ENCODE assay signal across 10 mouse cellular contexts in the genomic region with DNA sequence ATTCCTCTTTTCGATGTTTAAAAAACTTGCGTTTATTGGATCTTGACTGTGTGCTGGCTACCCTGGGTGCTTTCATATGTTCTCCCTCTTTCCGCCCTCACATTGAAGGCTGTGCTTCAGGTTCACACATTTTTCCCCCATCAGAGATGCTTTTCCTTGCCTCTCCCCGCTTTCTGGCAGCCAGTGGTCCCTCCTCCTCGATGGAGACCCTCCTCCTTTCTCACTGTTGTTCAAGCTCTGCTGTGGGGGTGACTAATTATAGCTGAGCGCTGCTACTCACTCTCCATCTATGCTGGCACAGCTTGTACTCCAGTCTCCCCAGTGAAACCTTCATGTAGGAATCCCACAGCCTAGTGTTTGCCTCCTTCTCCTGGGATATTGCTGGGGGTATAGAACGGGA. TPM values are rescaled to one million over a fixed set of nuclear protein-coding genes. Genes with fewer than 3 reads are reported as not detected.
DNase-seq lines count a peak whose midpoint lies in the region; ATAC-seq lines count a peak whose summit lies in the region.
"Had no signal": no experiment of that assay in that cellular context is flagged by ENCODE, and none has a peak within 500 bp of the region (broad histone marks: within the 10 kb centered on the region; RNA-seq: fewer than 3 reads in every experiment).

No protein-coding gene starts in this region.

- peak overlapping the region; percentile 99 for H3K4me2 ChIP-seq in heart, embryonic 13.5 days
- peak overlapping the region; percentile 98 for H3K4me2 ChIP-seq in intestine, embryonic 15.5 days (replicated peaks)
- H3K4me2 ChIP-seq in stomach, embryonic 15.5 days = peak overlapping the region; percentile 96; the same call in 1 of the 2 replicates

- DNase-seq in heart, postnatal 36 days = no peak
- DNase-seq in right cerebral cortex, adult 2 months (ENCODE audit: low spot score in 2 of 2) = peak; percentile 20 to 29
- no peak for DNase-seq in right cerebral cortex, postnatal 4 days
- no peak for DNase-seq in layer of hippocampus, adult 11-12 months (ENCODE audit: low spot score)
- DNase-seq in Muller cell, postnatal 12 days (ENCODE audit: inconsistent ontology term) = no peak
- DNase-seq: liver, postnatal 0 days had no signal

- 24% methylated on average over 7 of the region's 7 CpGs for WGBS in heart, embryonic 13.5 days
- 47% methylated on average over 7 of the region's 7 CpGs for WGBS in intestine, embryonic 15.5 days
- 47% methylated on average over 7 of the region's 7 CpGs for WGBS in stomach, embryonic 15.5 days

- H3K27me3 ChIP-seq in heart, embryonic 13.5 days (replicated peaks) = peaks cover 23% of the 10 kb centered on the region
- H3K27me3 ChIP-seq in intestine, embryonic 15.5 days (replicated peaks) = peaks cover 10% of the 10 kb centered on the region; the same call in 1 of the 2 replicates
- 0 out of 2 replicates have a peak, but pooled peaks cover 5% of the 10 kb centered on the region for H3K27me3 ChIP-seq in stomach, embryonic 15.5 days (replicated peaks)

- peak overlapping the region; percentile 81 for H3K4me3 ChIP-seq in heart, embryonic 13.5 days
- H3K4me3 ChIP-seq in intestine, embryonic 15.5 days (replicated peaks) = no peak overlapping the region
- H3K4me3 ChIP-seq in stomach, embryonic 15.5 days (replicated peaks) = 0 out of 2 replicates have a peak overlapping the region, but pooled peaks have one; percentile 77

- H3K9ac ChIP-seq in heart, embryonic 13.5 days = peak overlapping the region; percentile 85; the same call in 1 of the 2 replicates
- H3K9ac ChIP-seq in intestine, embryonic 15.5 days = no peak overlapping the region
- no peak overlapping the region for H3K9ac ChIP-seq in stomach, embryonic 15.5 days
- H3K9ac ChIP-seq: liver, postnatal 0 days had no signal

- intact Hi-C loops in heart, postnatal 36 days (cut with DNase I) = no loop called here

- no peak overlapping the region for H3K27ac ChIP-seq in heart, embryonic 13.5 days (replicated peaks)
- no peak overlapping the region for H3K27ac ChIP-seq in intestine, embryonic 15.5 days
- H3K27ac ChIP-seq in stomach, embryonic 15.5 days = no peak overlapping the region

- no peaks in the 10 kb centered on the region for H3K9me3 ChIP-seq in heart, embryonic 13.5 days
- no peaks in the 10 kb centered on the region for H3K9me3 ChIP-seq in intestine, embryonic 15.5 days
- H3K9me3 ChIP-seq in stomach, embryonic 15.5 days = no peaks in the 10 kb centered on the region

- no peaks in the 10 kb centered on the region for H3K36me3 ChIP-seq in heart, embryonic 13.5 days
- no peaks in the 10 kb centered on the region for H3K36me3 ChIP-seq in intestine, embryonic 15.5 days
- no peaks in the 10 kb centered on the region for H3K36me3 ChIP-seq in stomach, embryonic 15.5 days

- H3K4me1 ChIP-seq in heart, embryonic 13.5 days = peaks cover 48% of the 10 kb centered on the region
- H3K4me1 ChIP-seq in intestine, embryonic 15.5 days (replicated peaks) = peaks cover 33% of the 10 kb centered on the region
- peaks cover 21% of the 10 kb centered on the region for H3K4me1 ChIP-seq in stomach, embryonic 15.5 days

- no peak for ATAC-seq in heart, embryonic 13.5 days (ENCODE audit: extremely low read depth, insufficient number of reproducible peaks, low FRiP score, low TSS enrichment)
- no peak for ATAC-seq in intestine, embryonic 15.5 days
- no peak for ATAC-seq in stomach, embryonic 15.5 days (ENCODE audit: insufficient read depth, low FRiP score, low read depth)
- ATAC-seq: liver, postnatal 0 days had no signal

RNA-seq across cellular contexts. Expression of gene Slc9a5, which starts 1.5 kb away (rescaled TPM):
- polyA plus RNA-seq in heart, embryonic 13.5 days (2015; fragmentation: Nextera tagmentation; extraction: Ambion mirVana) = 1.3 and 1.4 TPM in 2 replicates
- under 1 TPM; 0.44 to 0.62 TPM for total RNA-seq in heart, postnatal 36 days (2021)
- polyA plus RNA-seq in intestine, embryonic 15.5 days (2015; fragmentation: Nextera tagmentation; extraction: Ambion mirVana) = 1.4 and 1.7 TPM in 2 replicates
- 1.9 and 2.0 TPM in 2 replicates for polyA plus RNA-seq in stomach, embryonic 15.5 days (2015; fragmentation: Nextera tagmentation; extraction: Ambion mirVana)

RNA-seq across cellular contexts. Expression of gene Fhod1, which starts 2.4 kb away (rescaled TPM):
- polyA plus RNA-seq in heart, embryonic 13.5 days (2015; fragmentation: Nextera tagmentation; extraction: Ambion mirVana) = 1.9 and 2.0 TPM in 2 replicates
- total RNA-seq in heart, postnatal 36 days (2021) = 1 to 10 TPM; 6.5 to 9.6 TPM
- polyA plus RNA-seq in intestine, embryonic 15.5 days (2015; fragmentation: Nextera tagmentation; extraction: Ambion mirVana) = 1.3 and 1.9 TPM in 2 replicates
- 2.5 and 3.0 TPM in 2 replicates for polyA plus RNA-seq in stomach, embryonic 15.5 days (2015; fragmentation: Nextera tagmentation; extraction: Ambion mirVana)

RNA-seq across cellular contexts. Expression of gene Plekhg4, which starts 22.9 kb away (rescaled TPM):
- polyA plus RNA-seq in heart, embryonic 13.5 days (2015; fragmentation: Nextera tagmentation; extraction: Ambion mirVana) = 0.23 and 0.42 TPM in 2 replicates
- total RNA-seq in heart, postnatal 36 days (2021) = not detected
- polyA plus RNA-seq in intestine, embryonic 15.5 days (2015; fragmentation: Nextera tagmentation; extraction: Ambion mirVana) = 0.10 and 0.27 TPM in 2 replicates
- 0.21 and 0.30 TPM in 2 replicates for polyA plus RNA-seq in stomach, embryonic 15.5 days (2015; fragmentation: Nextera tagmentation; extraction: Ambion mirVana)
- total RNA-seq: hematopoietic stem cell, adult 5-6 weeks had no signal
- polyA plus RNA-seq: liver, postnatal 0 days had no signal

RNA-seq across cellular contexts. Expression of gene Tmem208, which starts 24.0 kb away (rescaled TPM):
- polyA plus RNA-seq in heart, embryonic 13.5 days (2015; fragmentation: Nextera tagmentation; extraction: Ambion mirVana) = 75.9 and 92.9 TPM in 2 replicates
- total RNA-seq in heart, postnatal 36 days (2021) = 10 to 100 TPM; 22.1 to 24.0 TPM
- 128 and 151 TPM in 2 replicates for polyA plus RNA-seq in intestine, embryonic 15.5 days (2015; fragmentation: Nextera tagmentation; extraction: Ambion mirVana)
- 131 and 132 TPM in 2 replicates for polyA plus RNA-seq in stomach, embryonic 15.5 days (2015; fragmentation: Nextera tagmentation; extraction: Ambion mirVana)

RNA-seq across cellular contexts. Expression of gene Lrrc29, which starts 24.1 kb away (rescaled TPM):
- 0.96 and 1.2 TPM in 2 replicates for polyA plus RNA-seq in heart, embryonic 13.5 days (2015; fragmentation: Nextera tagmentation; extraction: Ambion mirVana)
- total RNA-seq in heart, postnatal 36 days (2021) = 1 to 10 TPM; 1.2 to 1.3 TPM
- polyA plus RNA-seq in intestine, embryonic 15.5 days (2015; fragmentation: Nextera tagmentation; extraction: Ambion mirVana) = 1.3 and 2.3 TPM in 2 replicates
- 2.3 and 2.5 TPM in 2 replicates for polyA plus RNA-seq in stomach, embryonic 15.5 days (2015; fragmentation: Nextera tagmentation; extraction: Ambion mirVana)

Comparison
In these comparisons a context has a peak if more than half of its experiments do, and no peak if none do; other contexts are left out.
1. DNase-seq: peak in right cerebral cortex, adult 2 months (2 of 2); none in heart, postnatal 36 days (0 of 2), right cerebral cortex, postnatal 4 days (single experiment), layer of hippocampus, adult 11-12 months (single experiment) and Muller cell, postnatal 12 days (single experiment).
2. Peak in every context shown above with its lines, with median percentiles within 50 percentile points of each other: H3K4me2 ChIP-seq.